Mouse (Mus musculus) adrenal gland, adult 8-10 months (tissue): ENCODE measurements around the gene Dbnl. TPM values are rescaled to one million over a fixed set of nuclear protein-coding genes. Genes with fewer than 3 reads are reported as not detected.
"Not testable (repeated sequence)": the region's sequence is repeated elsewhere in the genome, so short reads cannot be mapped to it uniquely, and the experiment has no call there.

Source experiments
- DNase-seq: peaks from one replicate; pipeline ENCODE4 v3.0.0; 2022
- total RNA-seq, 4 experiments: library from RNA; stranded (reverse); gene quantifications; 2 replicates each; pipeline ENCODE4 v1.2.4; 2022

The Dbnl gene
- total RNA-seq, 4 experiments from 2014 or later: 70.7 to 98.8 (median 74.0) TPM

DNA sequence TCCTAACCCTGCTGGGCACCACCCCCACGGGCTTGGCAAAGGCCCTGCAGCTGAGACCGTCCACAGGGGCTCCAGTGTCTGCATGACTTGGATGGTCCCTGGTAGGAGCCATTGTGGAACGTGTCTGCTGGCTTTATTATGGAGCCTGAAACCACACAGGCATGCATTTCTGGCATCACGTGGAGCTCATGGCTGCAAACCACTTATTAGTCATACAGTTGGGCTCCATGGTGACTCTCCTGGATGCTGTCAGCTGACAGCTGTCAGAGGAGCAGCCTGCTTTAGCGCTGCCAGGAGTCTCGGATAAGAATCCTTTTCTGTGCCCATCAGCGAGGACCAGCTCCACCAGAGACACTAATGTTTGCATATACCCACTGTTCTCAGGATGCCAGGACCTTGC, 7.4 kb downstream of the Dbnl start:
- DNase-seq: no peak

DNA sequence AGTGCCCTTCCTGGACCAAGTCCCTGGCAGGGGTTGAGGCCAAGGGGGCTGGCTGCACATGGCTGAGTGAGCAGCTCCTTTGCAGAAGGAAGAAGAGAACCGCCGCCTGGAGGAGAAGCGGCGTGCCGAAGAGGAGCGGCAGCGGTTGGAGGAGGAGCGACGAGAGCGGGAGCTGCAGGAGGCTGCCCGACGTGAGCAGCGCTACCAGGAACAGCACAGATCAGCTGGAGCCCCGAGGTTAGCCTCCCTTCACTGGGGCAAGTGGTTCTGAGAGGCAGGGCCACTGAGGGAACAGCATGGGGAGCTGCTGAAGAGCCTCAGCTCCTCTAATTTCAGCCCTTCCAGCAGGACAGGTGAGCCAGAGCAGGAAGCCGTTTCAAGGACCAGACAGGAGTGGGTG, 8.7 kb downstream of the Dbnl start:
- no peak for DNase-seq

DNA sequence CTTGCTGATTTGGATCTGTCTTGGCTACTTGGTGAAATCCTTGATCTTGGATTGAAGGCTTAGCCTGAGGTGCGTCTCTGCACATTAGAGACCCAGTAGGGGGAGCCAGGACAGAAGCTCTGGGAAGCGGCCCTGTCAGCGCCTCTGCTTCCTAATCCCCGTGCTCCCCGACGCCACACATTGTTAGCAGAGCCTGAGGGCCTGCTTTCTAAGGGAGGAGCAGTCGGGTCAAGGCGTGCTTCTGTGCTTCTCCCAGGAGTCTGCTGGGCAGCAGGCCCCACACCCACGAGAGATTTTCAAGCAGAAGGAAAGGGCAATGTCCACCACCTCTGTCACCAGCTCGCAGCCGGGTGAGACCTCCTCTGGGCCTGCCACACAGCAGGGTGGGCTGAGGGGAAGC, 9.1 kb downstream of the Dbnl start:
- no peak for DNase-seq

DNA sequence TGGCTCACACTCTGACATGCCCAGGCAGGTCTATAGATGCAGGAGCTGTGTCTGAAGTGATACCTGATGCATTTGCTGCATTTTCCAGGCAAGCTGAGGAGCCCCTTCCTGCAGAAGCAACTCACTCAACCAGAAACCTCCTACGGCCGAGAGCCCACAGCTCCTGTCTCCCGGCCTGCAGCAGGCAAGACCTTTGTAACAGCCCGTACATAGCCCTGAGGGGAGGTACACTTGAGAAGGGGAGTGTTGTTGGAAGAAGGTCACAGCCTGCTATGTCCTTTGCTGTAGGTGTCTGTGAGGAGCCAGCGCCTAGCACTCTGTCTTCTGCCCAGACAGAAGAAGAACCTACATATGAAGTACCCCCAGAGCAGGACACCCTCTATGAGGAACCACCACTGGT, 9.6 kb downstream of the Dbnl start:
- no peak for DNase-seq

DNA sequence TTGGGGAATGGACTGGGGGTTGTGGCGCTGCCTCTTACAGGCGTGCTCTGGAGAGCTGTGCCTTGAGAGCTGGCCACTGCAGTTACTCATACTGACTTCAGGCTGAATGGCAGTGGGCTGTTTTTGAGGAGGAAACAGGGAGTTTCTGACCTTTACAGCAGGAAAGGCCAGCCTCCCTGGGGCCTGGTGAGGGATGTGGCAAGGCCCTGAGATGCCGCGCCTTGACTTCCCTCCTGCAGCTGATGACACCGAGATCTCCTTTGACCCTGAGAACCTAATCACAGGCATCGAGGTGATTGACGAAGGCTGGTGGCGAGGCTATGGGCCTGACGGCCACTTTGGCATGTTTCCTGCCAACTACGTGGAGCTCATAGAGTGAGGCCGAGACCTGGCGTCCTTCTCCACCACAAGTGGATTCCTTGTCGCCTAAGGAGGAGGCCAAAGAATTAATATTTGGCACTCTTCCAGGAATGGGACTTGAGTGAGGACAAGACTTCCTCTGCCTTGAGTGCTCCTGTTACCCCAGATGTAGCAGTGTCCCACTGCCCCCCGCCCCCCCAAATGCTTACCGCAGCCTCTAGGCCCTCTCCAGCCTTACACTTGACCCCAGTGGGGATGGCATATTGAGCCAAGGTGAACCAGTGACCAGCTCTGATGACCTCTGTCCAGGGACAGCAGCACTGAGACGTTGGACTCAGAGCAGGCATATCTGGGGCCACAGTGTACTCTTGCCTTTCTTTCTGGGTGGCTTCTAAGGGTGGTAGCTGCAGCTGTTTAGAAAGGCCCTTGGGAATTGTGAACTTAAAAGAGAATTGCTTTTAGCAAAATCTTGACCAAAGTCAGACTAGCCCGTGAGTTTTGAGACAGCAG, 11.6 kb downstream of the Dbnl start:
- no peak for DNase-seq

DNA sequence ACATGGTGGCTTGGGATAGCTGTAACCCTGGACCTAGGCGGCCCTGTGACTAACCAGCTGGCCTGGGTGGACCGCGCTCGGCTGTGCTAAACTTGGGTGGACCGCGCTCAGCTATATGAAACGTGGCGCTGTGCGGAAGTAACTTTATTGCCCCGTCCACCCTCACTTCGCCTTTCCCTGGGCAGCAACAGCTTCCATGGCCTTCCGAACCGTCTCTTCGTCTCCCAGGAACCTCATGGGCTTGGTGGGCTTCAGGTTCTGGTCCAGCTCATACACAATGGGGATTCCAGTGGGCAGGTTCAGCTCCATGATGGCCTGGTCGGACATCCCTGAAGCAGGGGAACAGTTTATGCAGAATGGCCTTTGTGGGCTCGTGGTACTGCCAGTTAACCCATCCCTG, 13.2 kb downstream of the Dbnl start:
- no peak for DNase-seq

DNA sequence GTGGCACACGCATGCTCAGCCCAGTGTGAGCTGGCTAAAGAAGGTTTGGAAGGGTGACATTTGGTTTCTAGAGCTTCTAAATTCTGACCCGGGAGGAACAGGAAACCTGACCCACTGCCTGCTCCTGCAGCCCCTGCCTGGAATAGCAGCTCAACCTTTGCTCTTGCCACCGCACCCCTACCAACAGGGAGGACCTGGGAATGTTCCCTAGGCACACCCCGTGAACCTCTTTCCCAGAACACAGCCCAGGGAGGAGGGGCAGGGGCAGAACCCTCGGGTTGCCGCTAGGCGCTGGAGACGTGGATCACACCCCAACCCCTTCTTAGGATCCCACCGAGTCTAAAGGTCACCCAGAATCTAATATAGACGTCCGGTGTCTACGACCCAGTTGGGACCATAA, 13.7 kb downstream of the Dbnl start:
- DNase-seq: no peak

DNA sequence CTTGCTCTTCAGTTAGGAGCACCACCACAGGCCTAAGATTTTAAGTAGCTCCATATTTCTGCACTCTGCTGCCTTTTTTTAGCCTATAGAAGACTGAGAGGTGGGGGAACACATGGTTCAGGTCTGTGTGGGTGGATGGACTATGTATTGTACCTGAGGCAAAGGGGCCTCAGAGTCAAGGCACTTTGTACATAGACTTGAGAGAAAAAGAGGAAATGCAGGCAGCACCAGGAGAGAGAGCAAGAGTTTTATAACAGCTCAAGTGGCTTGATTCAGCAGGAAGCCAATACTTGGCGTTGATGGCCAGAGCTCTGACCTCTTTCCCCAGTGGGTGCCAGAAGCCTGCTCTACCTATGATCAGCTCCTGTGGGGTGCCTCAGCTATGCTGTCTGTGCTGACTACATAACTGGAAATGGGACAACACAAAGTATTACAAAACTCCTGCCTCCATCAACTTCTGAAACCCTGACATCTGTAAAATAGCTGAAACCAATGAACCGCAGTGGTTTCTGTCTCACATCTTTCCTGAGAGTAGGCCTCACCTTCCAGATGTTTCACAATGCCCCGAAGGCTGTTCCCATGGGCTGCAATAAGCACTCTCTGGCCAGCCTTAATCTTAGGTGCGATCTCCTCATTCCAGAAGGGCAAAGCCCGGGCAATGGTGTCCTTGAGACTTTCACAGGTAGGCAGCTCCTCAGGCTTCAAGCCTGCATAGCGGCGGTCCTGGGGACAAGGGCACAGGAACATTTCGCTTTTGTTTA, 14.3 kb downstream of the Dbnl start:
- no peak for DNase-seq

DNA sequence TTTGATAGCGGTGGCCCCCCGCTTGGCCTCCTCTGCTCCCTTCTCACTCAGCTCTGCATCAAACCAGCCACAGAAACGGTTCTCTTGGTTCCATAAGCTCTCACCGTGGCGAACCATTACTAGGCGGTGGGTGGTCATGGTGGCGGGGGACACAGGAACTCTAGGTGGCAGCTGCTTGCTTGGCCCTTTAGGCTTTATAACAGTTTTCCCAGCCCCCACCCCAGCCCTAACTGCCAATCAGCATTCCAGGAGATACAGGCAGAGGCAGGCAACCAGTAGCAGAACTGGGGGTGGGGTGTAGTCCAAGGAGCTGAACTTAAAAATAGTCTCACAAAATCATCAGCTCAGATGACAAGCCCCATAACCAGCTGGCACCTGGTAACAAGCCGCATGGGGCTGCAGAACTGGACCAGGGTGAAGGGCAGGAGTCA, 15.3 kb downstream of the Dbnl start, which contains the start of gene Pgam2:
Gene Pgam2, minus strand, starts transcription at position 183 of the 431 bp plus-strand sequence.
- DNase-seq: no peak

DNA sequence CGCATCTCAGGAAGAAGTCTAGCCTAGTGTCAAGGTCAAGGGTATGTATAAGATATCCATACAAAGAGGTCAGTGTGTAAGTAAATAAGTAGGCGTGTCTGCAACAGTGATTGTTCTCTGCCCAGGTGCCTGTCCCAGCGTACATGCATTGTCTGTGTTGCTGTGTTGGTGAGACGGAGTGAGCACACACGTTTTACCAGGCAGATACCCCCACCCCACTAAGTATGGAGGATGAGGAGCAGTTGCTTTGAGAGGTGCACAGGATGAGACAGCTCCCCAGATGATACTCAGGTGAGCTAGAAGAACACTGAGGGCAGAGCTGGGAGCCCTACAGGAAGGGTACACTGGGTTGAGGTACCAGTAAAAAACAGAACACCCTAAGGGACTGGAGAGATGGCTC, 15.9 kb downstream of the Dbnl start:
- DNase-seq: no peak

DNA sequence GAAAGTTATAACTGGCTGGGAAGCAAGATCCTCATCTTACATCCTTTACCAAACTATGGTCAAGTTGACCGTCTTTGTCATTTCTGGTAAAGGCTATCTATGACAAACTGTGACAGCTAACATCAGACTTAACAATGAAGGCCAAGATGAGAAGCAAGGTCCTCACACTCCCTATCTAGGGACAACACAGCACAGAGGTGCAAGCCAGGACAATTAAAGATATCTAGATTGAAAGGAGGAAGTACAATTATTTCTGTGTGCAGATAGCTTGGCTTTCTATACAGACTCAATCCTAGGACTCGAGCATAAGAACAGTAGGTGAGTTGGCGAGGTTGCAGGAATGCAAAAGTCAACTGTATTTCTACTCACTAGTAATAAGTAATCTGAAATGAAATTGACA, 17.4 kb downstream of the Dbnl start:
- DNase-seq: no peak

DNA sequence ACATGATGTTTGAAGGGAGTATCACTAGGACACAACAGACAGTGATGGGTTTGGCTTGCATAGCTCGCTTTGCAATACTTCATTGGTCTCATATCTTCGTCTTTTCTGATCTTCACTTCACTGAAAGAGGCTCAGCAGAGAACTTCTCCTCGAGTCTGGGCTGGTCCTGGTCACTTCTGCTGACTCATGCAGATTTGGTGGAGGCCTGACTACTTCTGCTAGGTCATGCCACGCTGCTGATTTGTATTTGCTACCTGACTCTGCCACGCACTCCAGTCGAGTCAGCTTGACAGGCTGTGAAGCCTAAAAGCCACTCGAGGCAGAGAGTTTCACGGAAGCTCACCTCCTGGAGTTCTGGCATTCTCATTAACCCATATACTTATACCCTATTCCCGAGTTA, 19.7 kb downstream of the Dbnl start:
- no peak for DNase-seq

DNA sequence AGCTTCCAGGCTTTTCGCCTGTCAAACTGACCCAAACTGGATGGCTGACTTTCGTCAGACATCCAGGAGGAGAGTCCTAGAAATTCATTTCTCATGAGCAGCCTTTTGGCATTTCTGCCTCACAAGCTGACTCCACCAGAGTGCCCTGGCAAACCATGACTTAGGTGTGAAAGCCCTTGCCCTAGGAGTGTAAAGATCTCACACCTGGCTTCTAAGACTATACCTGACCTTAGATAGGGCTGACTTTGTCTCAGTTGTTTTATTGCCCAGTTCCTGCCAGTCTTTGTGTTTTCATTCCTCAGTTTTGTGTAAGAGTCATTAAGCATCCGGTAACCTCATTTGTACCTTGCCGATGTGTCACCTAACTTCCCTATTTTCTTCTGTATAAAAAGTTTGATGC, 21.2 kb downstream of the Dbnl start:
- not testable (repeated sequence) for DNase-seq

DNA sequence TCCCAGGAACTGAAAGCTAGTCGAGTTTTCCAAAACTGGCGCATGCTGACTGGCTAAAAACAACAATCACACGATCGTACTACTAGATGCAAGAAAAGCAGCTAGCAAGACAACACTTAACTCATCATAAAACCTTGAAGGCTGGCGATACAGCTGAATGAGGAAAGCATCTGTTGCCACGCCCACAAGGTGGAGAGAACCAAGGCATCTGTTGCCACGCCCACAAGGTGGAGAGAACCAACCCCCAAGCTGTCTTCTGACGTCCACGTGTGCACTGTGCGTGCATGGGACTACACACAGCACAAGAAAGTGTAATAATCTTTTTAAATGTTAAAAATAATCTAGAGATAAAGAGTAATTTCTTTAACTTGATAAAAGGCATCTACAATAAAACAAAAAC, 25.1 kb downstream of the Dbnl start:
- no peak for DNase-seq

DNA sequence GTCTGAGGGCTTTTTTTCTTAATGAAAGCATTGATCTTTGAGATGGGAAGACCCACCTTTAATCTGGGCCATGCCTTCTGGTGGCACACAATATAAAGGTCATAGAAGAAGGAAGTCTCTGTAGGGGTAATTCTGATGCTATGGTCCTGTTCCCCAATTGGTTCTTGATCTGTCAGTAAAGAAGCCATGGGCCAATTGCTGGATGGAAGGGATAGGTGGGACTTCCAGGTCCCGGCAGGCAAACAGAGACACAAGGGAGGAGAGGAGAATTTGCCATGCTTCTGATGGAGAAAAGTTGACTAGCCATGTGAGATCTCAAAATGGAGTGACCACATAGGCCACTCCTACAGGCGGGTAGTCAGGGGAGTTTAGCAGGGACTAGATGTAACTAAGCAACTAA, 30.9 kb downstream of the Dbnl start:
- DNase-seq: no peak

DNA sequence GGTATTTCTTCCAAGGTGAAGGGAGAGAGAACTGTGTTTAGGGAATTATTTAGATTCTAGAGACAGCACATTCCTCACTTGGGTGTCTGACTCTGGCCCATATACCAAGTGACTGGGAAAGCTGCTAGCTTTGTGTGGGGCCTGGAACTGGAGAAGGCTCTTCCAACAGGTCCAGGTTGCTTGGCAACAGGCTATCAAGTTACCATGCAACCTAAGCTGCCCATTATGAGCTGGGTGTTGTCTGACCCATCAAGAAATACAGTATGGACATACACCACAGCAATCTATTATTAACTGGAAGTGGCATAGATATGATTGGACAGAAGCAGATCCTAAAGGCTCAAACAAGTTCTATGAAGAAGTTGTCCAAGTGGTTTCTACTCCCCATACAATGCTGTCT, 37.1 kb downstream of the Dbnl start:
- DNase-seq: no peak

DNA sequence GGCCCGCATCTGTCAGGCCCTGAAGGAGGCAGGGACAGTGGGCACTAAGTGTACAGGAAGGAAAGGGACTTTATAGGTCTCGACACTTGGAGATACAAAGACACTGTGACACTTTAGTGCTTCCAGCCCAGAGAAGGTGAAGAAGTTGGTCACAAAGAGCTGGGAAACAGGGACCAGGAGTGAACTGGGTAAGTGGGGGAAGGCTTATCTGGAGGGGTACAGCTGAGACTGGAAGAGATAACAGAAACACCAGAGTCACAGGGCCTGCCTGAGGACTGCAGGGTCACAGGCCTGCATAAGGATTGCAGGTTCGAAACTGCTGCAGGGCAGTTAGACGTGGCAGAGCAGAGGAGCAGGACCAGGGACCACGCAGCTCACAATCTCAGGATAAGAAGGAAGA, 39.6 kb downstream of the Dbnl start:
- no peak for DNase-seq

DNA sequence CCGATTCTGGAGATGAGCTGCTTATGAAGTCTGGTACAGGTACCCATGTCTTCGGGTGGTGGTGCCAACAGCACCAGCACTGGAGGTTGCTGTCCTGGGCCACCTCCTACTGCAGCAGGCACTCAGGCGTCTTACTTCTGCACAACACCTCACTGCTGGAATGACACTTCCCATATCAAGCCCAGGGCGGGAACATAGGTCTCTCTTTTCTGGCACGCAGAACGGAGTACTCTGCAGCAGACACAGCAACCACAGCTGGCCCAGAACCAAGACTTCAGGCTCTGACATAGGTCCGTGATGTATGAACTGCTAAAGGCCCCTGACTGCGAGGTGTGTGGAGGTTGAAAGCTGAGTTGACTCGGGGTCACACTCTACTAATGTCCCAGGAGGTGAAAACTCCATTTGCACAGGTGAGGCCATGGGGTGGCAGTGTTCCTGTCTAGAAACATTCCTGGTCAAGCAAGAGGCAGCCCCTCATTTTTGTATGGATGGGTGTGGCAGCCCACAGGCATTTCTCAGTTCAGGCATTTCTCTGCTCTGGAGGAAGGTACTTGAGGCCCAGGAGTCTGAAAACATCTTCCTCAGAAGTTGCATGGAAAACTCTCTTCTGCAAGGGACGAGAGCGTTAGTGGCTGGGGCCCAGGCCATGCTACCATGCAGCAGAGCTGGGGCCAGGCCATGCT, 40.4 kb downstream of the Dbnl start:
- DNase-seq: no peak

DNA sequence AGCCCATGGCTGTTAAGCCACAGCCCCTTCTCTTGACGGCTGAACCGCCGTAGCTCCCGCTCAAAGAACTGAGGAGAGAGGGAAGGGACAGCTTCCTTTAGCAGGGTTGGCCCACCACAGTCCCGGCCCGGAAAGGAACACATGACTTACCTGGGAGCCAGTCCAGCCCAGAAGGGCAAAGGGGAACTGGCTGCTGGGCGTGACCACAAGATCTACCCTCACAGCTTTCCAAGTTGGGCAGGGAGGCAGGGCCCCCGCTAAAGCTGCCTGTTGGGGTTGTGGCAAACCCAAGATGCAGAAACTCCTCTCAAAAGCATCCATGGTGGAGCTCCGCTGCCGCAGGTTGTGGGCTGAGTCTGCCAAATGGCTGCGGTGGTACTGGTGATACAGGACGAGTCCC, 41.0 kb downstream of the Dbnl start:
- DNase-seq: no peak

DNA sequence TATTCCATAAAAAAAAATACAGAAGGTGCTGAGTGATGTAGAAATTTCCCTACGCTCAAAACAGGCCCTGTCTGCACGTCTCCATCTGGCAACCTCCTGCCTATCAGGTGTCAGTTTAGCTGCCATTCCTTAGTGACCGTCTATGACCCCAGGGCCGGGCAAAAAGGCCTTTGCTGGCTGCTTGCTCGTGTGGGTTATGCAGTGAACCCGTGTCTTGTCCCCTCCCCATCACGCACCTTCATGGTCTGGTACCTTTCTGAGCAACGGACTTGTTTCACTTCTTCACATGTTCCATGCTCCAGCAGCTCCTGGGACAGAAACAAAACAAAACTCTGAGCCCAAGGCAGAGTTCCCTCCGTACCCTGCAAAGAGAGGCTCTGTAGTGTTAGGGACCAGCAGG, 46.2 kb downstream of the Dbnl start:
- no peak for DNase-seq

DNA sequence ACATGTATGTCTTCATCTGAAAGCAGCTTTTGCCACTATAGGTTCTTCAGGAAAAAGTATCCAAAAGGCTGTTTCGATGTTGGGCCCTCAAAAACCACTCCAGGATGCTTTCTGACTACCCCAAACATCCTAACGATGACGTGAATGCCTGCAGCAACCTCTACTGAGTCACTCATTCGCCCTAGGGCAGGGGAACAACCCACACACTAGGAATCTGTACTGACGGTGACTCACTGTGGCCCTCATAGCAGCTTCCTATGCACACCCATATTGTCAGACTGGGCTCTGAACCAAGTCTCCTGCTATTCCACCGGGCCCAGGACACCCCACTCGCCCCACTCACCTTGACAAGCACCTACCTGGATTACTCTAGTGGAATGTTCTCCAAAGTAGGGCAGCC, 46.8 kb downstream of the Dbnl start:
- no peak for DNase-seq

DNA sequence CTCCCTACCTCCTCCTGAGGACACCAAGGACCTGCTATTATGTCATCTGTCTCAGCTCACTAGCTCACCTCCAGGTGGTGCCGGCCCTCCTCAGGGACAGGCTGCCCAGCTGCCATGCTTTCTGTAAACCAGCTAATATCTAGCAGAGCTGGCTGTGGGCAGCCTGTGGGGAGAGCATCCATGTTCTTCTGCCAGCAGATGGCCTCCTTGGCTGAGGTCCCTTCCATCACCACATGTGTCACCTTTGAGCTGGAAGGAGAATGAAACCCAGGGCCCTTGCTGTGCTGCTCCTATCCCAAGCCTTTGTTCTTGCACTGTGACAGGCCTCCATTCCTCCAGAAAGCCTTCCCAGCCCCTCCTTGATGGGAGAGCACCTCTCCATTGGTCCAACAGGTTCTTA, 47.8 kb downstream of the Dbnl start:
- no peak for DNase-seq
